Mouse (Mus musculus): ENCODE data around the gene Pde7b. TPM values are rescaled to one million over a fixed set of nuclear protein-coding genes. Genes with fewer than 3 reads are reported as not detected.

Gene Pde7b
- polyA plus RNA-seq, 1 experiment from 2014 or later = 2.3 TPM

Other genes starting within 250 kb of the Pde7b start
- 58.1 and 67.4 TPM in 2 replicates for gene Ahi1, start 227.5 kb upstream of the Pde7b start, polyA plus RNA-seq (2015; fragmentation: Nextera tagmentation; extraction: Ambion mirVana)